Mouse (Mus musculus) thymus, postnatal 14 days (tissue): Measurements from ENCODE around the gene Sptb.

ENCODE experiments used
- DNase-seq: peaks from one replicate; pipeline ENCODE4 v3.0.0; 2021

The Sptb gene

DNA sequence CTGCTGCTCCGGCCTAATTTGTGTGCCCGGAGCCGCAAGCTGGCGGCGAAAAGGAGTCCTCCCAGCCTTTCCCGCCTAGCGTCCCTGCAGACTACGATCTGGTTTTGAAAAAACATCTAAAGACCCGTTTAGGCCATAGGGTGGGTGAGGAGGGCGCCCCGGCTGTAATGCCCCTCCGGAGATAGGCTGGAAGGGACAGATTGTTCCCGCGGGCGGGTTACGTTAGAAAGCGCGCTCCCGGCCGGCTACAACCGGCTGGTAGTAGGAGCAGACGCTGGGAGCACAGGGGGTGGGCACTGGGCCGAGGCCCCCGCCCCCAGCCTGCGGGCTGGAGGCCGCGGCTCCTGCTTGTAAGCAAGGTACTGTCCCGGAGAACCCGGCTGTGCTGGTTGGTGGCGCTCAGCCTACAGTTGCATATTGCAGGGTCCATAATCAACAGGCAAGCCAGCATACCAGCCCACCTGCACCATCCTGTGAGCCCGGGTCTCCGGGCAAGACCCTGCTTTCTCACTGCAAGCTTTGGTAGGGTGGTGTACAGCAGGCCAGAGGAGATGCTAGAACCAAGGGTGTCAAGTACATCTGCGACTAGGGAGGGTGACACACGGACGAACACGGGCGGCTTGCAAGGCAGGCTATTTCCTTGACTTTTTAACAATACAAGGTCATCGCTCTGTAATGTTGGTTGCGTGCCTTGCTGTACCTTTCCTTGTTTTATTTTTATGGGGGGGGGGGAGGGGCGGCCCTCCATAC lies at the start of gene Sptb:
TSS of gene Sptb (minus strand) at position 197 of the 750 bp plus-strand sequence.
- DNase-seq, result no peak

GRCm38 (mm10) chr12:76752652-76753318 lies 42.4 kb upstream of the Sptb start:
- peak; percentile 74 for DNase-seq

DNA sequence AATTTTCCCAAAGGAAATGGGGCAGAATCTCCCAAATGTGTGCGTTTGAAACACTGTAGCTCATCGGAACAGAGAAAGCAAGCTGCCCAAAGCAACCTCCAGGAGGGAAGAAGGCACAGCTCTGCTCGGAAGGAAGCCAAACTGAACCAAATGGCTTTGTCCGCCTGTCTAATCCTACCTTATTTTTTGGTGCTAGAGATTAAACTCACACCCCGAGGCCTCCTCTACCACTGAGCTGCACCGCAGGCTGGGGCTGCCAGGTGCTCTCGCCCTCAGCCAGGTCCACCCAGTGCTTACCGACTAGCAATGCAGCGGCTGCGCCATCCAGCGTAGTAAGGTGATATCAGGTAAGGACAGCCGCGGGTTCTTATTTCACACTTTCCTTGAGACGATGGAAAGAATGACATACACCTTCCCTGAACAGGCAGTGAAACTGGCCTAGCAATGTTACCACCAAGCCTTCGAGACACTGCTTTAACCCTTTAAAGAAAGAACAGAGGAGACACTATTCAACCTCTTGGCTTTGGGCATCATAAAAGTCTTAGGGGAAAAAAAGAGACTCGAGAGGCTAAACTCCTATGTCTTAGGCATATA lies 40.6 kb upstream of the Sptb start:
- no peak for DNase-seq

- no peak for DNase-seq
Observed at GRCm38 (mm10) chr12:76727955-76728354, 17.6 kb upstream of the Sptb start.

- no peak for DNase-seq
Observed at GRCm38 (mm10) chr12:76722026-76722425, 11.7 kb upstream of the Sptb start.

DNA sequence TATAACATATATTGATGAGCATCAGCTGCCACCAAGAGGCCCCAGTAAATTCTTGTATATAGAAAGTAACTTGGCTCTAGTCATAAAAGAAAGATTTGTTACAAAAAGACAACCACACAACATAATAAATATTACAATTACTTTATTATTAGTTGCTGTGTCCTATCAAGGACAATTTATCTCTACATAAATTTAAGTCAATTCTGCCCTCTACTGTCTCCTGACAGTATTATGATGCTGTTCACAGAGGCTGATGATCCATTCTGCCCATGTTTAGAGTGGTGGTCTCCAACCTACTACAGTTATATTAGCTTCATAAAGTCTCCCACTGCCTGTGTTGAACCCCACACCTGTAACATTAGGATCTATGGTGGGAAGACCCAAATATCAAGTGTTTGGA lies 10.2 kb upstream of the Sptb start:
- no peak for DNase-seq

- no peak for DNase-seq
Observed at GRCm38 (mm10) chr12:76718384-76718783, 8.0 kb upstream of the Sptb start.

- peak; percentile 90 for DNase-seq
Observed at GRCm38 (mm10) chr12:76709795-76710350, 474 bp downstream of the Sptb start.

DNA sequence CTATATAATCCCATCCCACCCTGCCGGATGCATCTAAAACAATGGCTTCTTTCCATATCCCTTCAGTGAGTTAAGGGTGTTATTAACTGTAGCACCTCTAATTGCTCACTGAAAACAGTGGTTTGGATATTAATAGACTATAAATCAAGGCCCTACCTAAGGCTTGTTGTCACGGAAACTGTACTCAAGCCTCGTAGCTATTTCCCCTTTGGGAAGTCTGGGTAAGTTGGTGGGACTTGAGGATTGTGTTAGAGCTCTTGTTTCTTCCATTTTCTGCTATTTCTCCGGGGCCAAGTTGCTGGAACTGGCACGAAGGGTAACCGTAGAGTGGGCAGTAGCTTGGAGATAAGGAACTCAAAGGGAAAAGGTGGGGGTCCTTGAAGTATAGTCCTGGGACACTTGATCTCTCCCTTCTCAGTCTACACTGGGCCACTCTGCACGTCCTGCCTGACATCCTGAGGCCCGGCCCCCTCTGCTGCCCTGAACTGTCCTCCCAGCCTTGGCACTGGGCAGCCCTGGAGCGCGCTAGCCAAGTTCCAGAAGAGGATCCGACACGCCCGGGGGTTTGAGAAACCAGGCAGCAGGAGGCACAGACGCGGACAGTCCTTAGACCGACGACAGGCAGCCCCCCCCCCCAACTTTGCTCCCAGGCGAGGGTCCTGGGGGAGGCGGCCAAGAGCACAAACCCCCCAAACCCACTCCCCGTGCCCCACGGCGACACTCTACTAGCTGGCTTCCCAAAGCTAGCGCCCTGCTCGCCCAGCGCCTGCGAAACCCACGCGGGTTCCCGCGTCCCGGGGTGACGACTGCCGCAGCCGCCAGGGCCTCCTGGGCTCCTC lies 1.2 kb downstream of the Sptb start:
- DNase-seq, result no peak

DNA sequence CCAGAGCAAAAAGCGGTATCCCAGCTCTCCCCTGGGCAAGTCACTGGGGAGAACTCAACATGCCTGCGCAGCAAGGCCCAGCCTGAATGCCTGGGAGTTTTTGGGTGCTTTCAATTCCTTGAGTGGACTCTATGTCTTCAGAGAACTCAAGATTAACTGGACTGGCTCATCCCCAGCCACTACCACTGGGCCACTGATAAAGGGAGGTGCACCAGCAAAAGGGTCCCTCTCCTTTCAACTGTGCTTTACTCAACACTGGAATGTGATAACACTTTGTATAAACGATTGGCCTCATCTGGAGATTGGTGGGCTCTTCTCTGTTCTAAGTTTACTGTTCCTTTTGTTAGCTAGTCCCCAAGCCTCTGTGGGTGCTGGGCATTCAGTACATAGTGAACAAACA lies 2.2 kb downstream of the Sptb start:
- DNase-seq, result no peak

DNA sequence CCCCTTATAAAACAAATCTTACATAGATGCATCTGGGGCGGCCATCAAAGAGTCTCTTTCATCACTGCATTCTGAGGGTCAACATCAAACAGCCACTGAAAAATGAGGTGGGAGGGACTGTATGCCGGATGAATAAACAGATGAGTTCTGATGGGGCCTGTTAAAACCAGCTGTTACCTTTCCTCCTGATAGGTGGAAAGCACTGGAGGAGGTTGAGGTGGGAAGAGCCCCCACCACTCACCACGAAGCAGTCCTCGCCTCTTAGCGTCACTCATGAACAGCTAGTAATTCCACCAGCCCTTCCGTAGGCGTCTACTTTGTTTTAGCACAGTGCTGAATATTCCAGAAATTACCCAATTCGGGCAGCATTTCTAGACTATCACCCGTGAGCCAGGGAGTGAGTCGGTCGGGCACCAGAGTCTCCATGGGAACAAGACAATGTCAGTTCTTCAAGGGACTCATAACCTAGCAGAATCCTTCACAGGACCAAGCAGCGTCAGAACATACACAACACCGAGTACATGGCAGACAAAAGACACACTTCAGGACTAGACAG lies 13.9 kb downstream of the Sptb start:
- no peak for DNase-seq

DNA sequence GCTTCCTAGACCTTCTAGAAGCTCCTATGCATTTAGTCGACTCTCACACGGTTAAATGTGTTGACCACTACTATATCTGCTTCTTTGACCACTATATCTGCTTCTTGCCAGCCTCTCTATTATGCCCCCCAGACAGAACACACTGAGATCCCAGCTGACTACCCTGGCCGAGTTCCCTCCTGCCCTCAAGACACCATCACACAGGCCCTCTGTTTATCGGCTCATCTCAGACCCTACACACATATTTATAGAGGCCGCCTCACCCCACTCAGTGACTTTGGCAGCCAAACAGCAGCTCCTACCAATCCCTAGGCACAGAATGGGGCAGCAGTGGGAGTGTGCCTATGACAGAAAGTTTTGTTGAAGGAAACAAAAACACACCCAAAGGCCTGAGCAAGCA lies 14.6 kb downstream of the Sptb start:
- DNase-seq, result no peak

GRCm38 (mm10) chr12:76694801-76695505 lies 15.4 kb downstream of the Sptb start:
- peak; percentile 78 for DNase-seq

DNA sequence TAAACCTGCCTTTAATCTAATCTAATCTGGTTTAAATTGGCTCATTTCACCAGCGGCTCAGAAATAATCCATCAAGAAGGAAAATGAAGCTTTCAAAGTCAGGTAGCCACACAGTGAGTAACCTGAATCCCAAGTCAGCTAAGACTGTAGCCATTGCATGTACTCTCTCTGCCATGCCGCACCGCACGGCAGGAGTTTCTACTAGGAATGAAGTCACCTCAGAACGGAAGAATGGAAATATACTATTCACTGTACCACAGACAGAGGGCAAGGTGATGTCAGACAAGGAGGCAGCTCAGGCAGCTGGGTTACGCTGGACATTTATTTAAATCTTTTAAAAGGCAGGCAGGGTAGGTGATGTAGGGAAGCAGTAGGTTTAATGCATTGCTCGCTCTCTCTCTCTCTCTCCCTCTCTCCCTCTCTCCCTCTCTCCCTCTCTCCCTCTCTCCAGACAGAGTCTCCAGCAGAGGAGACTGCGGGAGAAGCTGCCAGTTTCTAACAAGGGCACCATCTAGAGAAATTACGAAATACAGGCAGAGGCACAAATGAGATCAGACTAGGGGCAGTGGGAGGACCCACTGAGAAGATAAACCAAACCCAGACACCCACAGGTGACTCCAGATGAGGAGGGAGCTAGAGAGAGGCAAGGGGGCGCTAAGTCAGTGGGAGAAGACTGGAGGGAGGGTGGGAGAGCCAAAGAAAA lies 22.7 kb downstream of the Sptb start:
- no peak for DNase-seq

GRCm38 (mm10) chr12:76685647-76686046 lies 24.7 kb downstream of the Sptb start:
- no peak for DNase-seq

- no peak for DNase-seq
Observed at GRCm38 (mm10) chr12:76684493-76684892, 25.9 kb downstream of the Sptb start.

- no peak for DNase-seq
Observed at GRCm38 (mm10) chr12:76681937-76682336, 28.4 kb downstream of the Sptb start.

GRCm38 (mm10) chr12:76677068-76677467 lies 33.3 kb downstream of the Sptb start:
- no peak for DNase-seq

DNA sequence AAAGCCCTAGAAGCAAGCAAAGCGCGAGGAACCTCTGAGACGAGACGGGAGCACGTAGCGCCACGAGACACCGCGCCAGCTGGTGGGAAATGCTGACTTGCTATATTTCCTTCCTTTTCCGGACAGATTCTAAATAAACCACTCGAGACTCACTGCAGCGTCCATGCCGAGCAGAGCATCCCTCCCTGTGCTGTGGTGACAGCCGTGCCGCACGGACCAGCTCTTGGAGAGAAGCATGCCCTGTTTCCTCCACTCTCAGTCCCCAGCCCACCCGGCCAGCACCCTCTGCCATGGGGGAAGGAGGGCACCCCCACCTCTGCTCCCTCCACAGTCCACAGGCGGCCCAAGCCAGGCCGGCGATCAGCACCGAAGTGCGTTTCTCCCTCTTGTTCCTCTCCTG lies 33.9 kb downstream of the Sptb start:
- no peak for DNase-seq

GRCm38 (mm10) chr12:76675364-76675763 lies 35.0 kb downstream of the Sptb start:
- no peak for DNase-seq

DNA sequence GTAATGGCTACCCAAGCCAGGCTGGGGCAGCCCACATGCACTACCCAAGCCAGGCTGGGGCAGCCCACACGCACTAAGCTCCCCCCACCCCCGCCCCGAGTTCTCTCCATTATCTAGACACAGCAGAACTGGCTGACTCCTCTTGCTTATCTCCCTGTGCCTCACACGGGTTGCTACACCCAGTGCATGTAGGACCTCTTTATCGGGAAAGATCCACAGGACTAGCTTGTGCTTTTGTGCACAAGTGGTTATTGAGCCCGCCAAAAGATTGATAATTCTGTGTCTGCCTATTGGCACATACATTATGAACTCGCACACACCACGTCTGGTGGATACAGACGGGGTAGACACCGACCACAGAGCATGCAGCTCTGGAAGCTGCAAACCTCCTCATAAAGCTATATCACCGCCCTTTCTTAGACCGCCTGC lies 36.5 kb downstream of the Sptb start:
- DNase-seq, result no peak
